Mouse (Mus musculus): ENCODE data around the gene Sprr3.
"Not testable (repeated sequence)": the region's sequence is repeated elsewhere in the genome, so short reads cannot be mapped to it uniquely, and the experiment has no call there.

Sprr3 gene

GRCm38 (mm10) chr3:92458620-92459019 is at the start of gene Sprr3:
Gene Sprr3, minus strand, starts transcription at chr3:92458720.
- no peak for DNase-seq (ENCODE audit: low read depth, low spot score)

- no peak for DNase-seq (ENCODE audit: low read depth, low spot score)
Observed at GRCm38 (mm10) chr3:92508185-92508584, 49.7 kb upstream of the Sprr3 start.

DNA sequence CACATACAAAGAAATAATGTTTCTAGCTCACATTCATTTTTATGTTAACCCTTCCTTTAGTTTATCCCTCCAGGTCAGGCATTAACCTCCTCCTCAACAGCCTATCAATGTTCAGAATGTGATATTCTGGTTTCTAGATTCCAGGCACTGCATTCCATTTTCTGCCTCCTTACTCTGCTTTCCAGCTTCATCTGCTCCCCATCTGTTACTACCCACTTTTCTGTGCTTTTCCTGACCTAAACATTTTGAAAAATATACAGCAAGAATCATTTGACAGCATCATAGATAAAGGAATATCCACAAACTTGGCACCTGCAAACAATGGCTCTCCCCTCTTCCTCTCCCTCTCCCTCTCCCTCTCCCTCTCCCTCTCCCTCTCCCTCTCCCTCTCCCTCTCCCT is 45.0 kb upstream of the Sprr3 start:
- DNase-seq (ENCODE audit: low read depth, low spot score): no peak

GRCm38 (mm10) chr3:92500393-92500792 is 41.9 kb upstream of the Sprr3 start, which contains the start of gene Sprr4:
Gene Sprr4, minus strand, starts transcription at chr3:92500493.
- DNase-seq (ENCODE audit: low read depth, low spot score): no peak

- not testable (repeated sequence) for DNase-seq (ENCODE audit: low read depth, low spot score)
Observed at GRCm38 (mm10) chr3:92490262-92490661, 31.7 kb upstream of the Sprr3 start.

GRCm38 (mm10) chr3:92486307-92486706 is 27.8 kb upstream of the Sprr3 start:
- no peak for DNase-seq (ENCODE audit: low read depth, low spot score)

GRCm38 (mm10) chr3:92485863-92486262 is 27.3 kb upstream of the Sprr3 start, which contains the start of gene Sprr1a:
Gene Sprr1a, minus strand, starts transcription at chr3:92485895.
- DNase-seq (ENCODE audit: low read depth, low spot score): no peak

DNA sequence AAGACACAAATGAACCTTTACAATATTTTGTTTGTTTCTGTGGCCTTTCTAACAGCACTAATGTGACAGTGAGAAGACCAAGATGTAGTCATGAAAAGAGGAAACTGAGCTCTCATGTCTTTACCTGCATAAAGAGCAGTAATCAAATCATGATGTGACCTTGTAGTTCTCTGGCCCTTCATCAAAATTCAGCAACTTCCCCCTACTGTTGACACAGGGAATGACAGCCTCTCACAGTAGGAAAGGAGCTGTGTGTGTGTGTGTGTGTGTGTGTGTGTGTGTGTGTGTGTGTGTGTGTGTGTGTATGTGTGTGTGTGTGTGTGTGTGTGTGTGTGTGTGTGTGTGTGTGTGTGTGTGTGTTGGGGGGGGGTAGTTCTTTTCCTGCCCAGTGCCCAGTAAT is 22.7 kb upstream of the Sprr3 start:
- not testable (repeated sequence) for DNase-seq (ENCODE audit: low read depth, low spot score)

DNA sequence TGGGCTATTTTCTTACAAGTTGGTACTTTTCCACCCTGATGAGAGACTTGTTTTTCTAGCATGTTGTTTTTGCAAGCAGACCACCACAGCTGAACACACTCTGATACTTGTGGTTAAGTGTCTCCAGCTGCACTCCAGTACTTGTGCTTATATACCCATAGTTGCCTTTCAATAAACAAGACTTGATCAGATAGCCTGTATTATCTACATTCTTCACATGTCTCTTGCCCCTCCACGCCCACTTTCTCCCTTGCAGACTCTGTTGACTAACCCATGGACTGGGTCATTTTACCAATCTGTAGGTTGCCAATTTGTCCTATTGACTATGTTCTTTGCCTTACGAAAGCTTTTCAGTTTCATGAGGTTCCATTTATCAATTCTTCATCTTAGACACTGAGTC is 11.6 kb upstream of the Sprr3 start:
- no peak for DNase-seq (ENCODE audit: low read depth, low spot score)

GRCm38 (mm10) chr3:92467424-92467823 is 8.9 kb upstream of the Sprr3 start:
- no peak for DNase-seq (ENCODE audit: low read depth, low spot score)

GRCm38 (mm10) chr3:92466576-92466975 is 8.1 kb upstream of the Sprr3 start:
- no peak for DNase-seq (ENCODE audit: low read depth, low spot score)

DNA sequence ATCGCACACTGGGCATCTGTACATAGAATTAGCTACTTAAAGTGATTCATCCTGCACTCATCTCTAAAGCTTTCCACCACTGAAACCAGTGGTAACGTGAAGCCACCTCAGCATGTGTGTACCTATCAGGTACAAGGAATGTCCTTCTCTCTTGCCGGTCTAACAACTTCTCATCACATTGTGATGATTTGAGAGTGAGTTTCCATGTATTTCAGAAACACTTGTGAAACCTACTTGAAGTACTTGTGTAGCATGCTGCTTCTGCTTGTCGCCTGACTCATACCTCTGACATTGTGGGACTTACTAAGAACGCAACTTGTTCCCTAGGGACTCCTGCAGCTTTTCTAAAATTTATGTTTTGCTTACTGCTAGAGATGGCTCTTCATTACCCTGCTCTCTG is 3.4 kb downstream of the Sprr3 start:
- DNase-seq (ENCODE audit: low read depth, low spot score): no peak

GRCm38 (mm10) chr3:92440177-92440576 is 18.3 kb downstream of the Sprr3 start:
- DNase-seq (ENCODE audit: low read depth, low spot score): no peak

DNA sequence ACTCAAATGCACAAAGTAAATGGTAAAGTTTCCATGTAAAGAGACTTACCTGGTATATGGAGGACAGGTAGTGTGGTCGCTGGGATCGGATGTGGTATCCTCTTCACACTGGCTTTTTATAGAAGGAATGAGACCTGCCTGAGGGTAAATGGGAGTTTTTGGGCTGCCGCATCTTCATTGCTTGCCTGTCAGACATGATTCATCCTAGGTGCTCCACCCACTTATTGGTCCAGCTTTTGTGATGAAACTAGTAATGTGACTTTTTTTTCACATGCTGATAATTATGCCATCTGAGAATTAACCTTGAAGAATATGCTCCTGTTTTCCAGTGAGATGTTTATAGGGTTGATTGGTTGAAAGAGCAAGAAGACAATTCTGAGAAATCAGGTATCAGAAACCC is 19.8 kb downstream of the Sprr3 start, which contains the start of gene Sprr1b:
Sprr1b (minus strand) TSS at position 101 of the 400 bp plus-strand sequence.
- DNase-seq (ENCODE audit: low read depth, low spot score): no peak

DNA sequence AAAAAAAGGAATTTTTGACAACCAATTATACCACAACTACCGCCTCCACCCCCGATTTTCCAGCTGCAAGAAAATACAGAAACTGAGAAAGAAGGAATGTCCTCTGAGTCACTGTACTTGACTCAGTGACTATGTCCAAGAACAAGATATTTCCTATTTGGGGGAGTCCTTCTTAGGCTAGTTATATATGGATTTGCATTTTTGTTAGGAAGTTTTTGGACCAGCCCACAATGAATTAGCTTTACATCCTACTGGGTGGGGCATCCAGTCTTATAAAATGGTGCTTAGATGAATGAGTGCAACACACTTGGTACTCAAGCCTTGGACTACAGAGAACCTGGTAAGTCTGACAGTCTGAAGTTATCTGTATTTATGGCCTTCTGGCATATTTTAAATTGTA is 26.2 kb downstream of the Sprr3 start, which contains the start of gene Sprr2k:
Sprr2k (plus strand) TSS at position 301 of the 400 bp plus-strand sequence.
- DNase-seq (ENCODE audit: low read depth, low spot score): no peak

DNA sequence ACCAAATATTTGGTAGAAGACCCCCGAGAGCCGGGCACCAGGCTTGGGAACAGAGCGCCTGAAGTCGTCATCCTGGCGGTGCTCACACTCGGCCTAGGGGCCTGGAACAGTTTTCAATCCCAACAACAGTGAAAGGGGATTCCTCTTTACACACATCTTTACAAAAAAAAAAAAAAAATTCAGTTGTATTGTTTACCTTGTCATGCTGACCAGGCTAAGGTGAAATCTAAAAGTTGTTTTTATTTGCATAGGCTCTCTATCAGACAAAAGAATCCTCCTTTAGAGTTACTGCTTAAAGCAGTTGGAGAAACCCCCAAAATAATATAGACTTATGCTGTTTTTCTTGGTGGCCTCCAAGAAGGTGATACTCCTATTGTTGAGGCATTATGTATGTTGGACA is 29.2 kb downstream of the Sprr3 start, which contains the start of gene Gm9774:
Gm9774 (minus strand) TSS at position 101 of the 400 bp plus-strand sequence.
- no peak for DNase-seq (ENCODE audit: low read depth, low spot score)

- DNase-seq (ENCODE audit: low read depth, low spot score): no peak
Observed at GRCm38 (mm10) chr3:92417782-92418181, 40.7 kb downstream of the Sprr3 start, which contains the start of gene Sprr2j-ps. Gene Sprr2j-ps, plus strand, starts transcription at chr3:92418082.

GRCm38 (mm10) chr3:92407691-92408090 is 50.8 kb downstream of the Sprr3 start, which contains the start of gene Sprr2i:
Gene Sprr2i, plus strand, starts transcription at chr3:92407991.
- no peak for DNase-seq (ENCODE audit: low read depth, low spot score)
